Mouse (Mus musculus) layer of hippocampus, adult 2 months (tissue): ENCODE data around the gene Antxrl. TPM values are rescaled to one million over a fixed set of nuclear protein-coding genes. Genes with fewer than 3 reads are reported as not detected.

Source experiments
- DNase-seq, 2 experiments: peaks; one replicate each; pipeline ENCODE4 v3.0.0; 2022; ENCODE audit warnings: low spot score in 2 of 2
- H3K27ac ChIP-seq: fragments of 200-600 bp; 2 replicates; pipeline ENCODE4 v1.8.1; 2022
- H3K4me3 ChIP-seq: fragments of 200-600 bp; 2 replicates; pipeline ENCODE4 v1.8.1; 2022; ENCODE audit warnings: mild to moderate bottlenecking
- CTCF ChIP-seq: fragments of 200-600 bp; conservative IDR thresholded peaks from 2 replicates; pipeline ENCODE4 v1.8.1; 2022; ENCODE audit warnings: antibody characterized with exemption, mild to moderate bottlenecking, moderate library complexity
- total RNA-seq, 2 experiments: library from RNA; stranded (reverse); gene quantifications; 2 replicates each; pipeline ENCODE4 v1.2.3; 2021

Gene Antxrl
- total RNA-seq, 2 experiments from 2014 or later: not detected

DNA sequence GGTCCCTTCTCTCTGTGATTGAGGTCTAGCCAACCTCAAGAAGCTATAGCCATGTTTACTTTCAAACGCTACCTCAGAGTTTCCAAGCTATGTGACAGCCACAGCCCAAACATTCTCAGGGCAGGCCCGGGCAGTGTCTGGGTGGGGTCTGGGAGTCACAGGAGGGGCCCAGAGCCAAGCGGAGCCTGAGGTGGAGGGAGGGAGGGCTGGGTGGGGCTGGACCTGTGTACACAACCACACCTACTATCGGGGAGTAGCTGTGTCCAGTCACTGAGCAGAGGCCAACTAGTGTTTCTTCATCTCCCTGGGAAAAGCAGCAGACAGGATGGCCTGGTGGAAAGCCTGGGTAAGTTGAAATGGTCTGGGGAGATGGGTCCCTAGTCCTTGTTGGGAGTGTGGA is 33.2 kb downstream of the Antxrl start, which contains the start of gene Anxa8:
Gene Anxa8, plus strand, starts transcription at position 251 of the 400 bp plus-strand sequence.
- DNase-seq: no peak
- H3K27ac ChIP-seq: no peak within 1 kb of the TSS
- no peak for TF ChIP-seq CTCF
- no peak within 1 kb of the TSS for H3K4me3 ChIP-seq

DNA sequence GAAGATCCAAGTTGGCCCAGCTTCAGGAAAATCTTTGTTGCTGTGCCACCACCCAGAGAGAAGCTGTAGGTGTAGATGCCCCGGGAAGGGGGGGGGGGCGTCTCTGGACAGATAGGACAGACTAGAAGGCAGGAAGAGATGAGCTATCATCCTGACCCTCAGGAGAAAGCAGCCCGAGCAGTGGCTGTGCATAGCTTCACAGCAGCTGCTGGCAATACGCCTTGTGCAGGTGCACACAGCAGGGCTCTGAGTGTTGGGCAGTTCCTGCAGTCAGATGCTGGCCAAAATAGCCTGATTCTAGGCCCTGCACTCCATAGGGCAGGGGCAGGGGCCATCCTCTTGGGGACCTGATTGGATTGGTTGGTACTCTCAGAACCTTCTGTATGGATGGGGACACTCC is 34.3 kb downstream of the Antxrl start:
- no peak for TF ChIP-seq CTCF
- no peak overlapping the region for H3K27ac ChIP-seq

GRCm38 (mm10) chr14:34087856-34088398 is 35.4 kb downstream of the Antxrl start:
- no peak for TF ChIP-seq CTCF
- no peak for DNase-seq
- Histone ChIP-seq H3K4me3 (no peak overlapping the region), H3K27ac (no peak overlapping the region)

More for the DNA sequence above, 34.3 kb downstream of the Antxrl start:
- no peak overlapping the region for H3K4me3 ChIP-seq
- no peak for DNase-seq

DNA sequence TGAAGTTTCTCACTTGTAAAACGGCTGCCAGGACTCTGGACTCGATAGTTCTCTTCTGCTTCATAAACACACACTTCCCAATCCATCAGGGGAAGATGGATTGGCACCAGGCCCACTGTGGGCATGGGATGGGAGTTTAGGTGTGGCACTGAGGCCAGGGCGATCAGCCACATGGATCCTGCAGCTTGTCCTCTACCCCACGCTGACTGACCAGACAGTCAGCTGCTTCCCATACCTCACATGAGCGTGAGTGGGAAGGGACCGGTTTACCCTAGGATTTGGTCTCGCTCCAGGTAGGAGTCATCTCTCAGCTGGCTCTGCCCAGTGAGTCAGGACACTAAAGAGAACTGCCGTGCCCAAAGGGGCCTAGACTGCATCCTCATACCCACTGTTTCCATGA is 37.3 kb downstream of the Antxrl start:
- TF ChIP-seq CTCF: no peak
- H3K27ac ChIP-seq: no peak overlapping the region
- no peak overlapping the region for H3K4me3 ChIP-seq
- no peak for DNase-seq

DNA sequence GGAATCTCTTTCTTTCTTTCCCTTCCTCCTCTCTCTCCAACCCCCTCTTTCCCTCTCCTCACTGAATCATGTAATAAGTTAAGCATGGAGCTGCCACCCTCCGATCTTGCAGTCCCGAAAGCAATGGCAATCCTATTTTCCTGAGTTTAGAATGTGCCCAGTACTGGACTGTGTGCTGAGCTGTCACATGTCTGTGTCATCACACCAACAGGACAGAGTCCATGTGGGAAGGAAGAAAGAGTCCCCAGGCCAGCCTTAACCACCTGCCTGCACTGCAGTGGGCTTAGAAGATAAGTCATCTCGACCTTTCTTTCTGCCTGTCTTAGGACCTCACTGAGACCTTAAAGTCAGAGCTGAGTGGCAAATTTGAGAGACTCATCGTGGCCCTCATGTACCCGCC is 39.0 kb downstream of the Antxrl start:
- Histone ChIP-seq H3K27ac (no peak overlapping the region), H3K4me3 (no peak overlapping the region)
- DNase-seq: no peak
- no peak for TF ChIP-seq CTCF

- no peak overlapping the region for H3K4me3 ChIP-seq
- TF ChIP-seq CTCF: no peak
- DNase-seq: no peak
- no peak overlapping the region for H3K27ac ChIP-seq
Observed at GRCm38 (mm10) chr14:34092856-34093255, 40.3 kb downstream of the Antxrl start.

- TF ChIP-seq CTCF: no peak
- H3K4me3 ChIP-seq: no peak overlapping the region
- no peak overlapping the region for H3K27ac ChIP-seq
Observed at GRCm38 (mm10) chr14:34096161-34096560, 43.7 kb downstream of the Antxrl start.

DNA sequence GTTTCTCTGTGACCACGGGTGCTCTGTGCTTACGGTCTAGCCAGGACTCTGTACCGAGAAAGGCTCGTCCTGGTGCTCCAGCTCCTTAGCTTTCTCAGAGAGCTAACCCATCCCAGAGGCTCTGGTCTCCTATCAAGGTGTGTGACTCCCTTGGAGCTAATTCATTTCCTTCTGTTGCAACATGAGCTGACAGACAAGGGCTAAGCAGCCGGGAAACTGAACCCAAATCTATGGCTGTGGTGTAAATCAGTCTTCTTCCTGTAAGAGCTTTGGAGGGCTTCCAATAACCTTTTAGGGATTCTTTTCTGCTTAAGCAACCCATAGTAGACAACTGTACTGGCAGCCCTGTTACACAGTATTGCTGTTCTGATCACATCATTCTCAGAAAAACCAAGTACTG is 50.1 kb downstream of the Antxrl start, which contains the start of gene A630023A22Rik:
Gene A630023A22Rik, minus strand, starts transcription at position 154 of the 400 bp plus-strand sequence.
- Histone ChIP-seq H3K27ac (no peak within 1 kb of the TSS), H3K4me3 (no peak within 1 kb of the TSS)
- TF ChIP-seq CTCF: no peak
- no peak for DNase-seq

More at GRCm38 (mm10) chr14:34096161-34096560, 43.7 kb downstream of the Antxrl start:
- no peak for DNase-seq

DNA sequence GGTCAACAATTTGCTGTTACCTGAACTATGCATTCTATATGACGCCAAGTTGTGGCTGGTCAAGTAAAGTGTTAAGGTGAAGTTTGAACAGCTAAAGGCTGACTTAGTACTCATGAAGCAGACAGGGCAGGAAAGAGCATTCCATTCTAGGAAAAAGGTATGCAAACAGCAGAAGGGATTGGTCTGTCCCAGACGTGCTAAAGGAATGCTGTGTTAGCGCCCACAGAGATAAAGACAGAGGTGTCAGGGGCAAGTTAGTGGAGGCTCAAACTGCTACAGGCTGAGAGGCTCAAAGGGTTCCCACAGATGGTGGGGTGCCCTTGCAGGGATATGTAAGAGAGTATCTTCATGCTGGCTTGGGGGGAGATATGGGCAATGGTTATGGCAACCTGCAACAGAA is 51.3 kb downstream of the Antxrl start:
- DNase-seq: no peak
- no peak for TF ChIP-seq CTCF
- H3K27ac ChIP-seq: no peak overlapping the region
- H3K4me3 ChIP-seq: no peak overlapping the region

- peak; percentile 78 for TF ChIP-seq CTCF
- peak; percentile 8 to 51 for DNase-seq
- Histone ChIP-seq H3K27ac (no peak overlapping the region), H3K4me3 (no peak overlapping the region)
Observed at GRCm38 (mm10) chr14:34104892-34105291, 52.4 kb downstream of the Antxrl start.

DNA sequence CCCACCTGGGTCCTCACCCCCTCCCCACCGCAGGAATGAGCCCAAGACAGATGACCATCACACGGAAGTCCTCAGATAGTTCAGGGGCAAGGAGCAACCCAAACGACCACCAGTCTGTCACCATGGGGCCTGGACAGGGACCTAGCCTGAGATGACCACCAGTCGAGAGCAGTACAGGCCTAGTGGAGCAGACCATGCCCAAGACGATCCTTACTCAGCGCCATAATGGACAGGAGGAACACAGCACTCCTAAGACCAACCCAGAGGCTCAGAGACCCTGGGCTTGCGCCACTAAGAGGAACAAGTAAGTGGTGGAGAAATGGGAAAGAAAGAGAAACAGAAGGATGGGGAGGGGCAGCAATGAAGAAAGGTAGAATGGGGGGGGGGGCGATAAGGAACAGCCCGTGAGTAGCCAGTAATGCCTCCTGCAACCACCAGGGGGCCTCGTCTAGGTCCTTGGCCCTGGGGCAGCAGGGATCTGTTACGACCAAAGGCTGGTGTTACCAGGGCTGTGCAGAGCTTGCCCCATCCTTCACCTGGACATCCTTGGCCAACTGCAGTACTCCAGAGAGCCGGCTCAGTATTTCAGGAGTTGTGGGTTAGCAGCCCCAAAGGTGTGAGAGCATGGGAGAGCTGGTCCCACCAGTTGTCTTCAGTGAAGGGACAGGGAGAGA is 54.0 kb downstream of the Antxrl start:
- peak; percentile 75 for TF ChIP-seq CTCF
- no peak overlapping the region for H3K4me3 ChIP-seq
- DNase-seq: no peak
- H3K27ac ChIP-seq: no peak overlapping the region

GRCm38 (mm10) chr14:34107594-34107993 is 55.1 kb downstream of the Antxrl start:
- no peak for DNase-seq
- Histone ChIP-seq H3K4me3 (no peak overlapping the region), H3K27ac (no peak overlapping the region)
- TF ChIP-seq CTCF: no peak

DNA sequence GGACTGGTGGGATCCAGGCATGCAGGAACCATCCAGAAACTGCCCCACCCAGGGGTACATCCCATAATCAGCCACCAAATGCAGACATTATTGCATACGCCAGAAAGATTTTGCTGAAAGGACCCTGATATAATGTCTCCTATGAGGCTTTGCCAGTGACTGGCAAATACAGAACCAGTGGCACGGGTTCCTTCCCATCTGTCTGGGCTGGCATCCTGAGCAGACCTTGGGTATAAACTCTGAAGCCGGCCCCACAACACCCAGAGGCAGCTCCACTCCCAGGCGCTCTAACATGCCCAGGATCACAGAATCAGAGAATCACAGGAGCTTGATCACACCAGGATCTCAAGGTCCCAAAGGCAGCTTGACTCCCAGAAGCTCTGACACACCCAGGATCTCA is 61.8 kb downstream of the Antxrl start:
- TF ChIP-seq CTCF: no peak
- no peak overlapping the region for H3K27ac ChIP-seq
- no peak overlapping the region for H3K4me3 ChIP-seq
- no peak for DNase-seq
